Mouse (Mus musculus) heart, adult 11 months (tissue): Measurements from ENCODE around the gene Gm20388.
A peak's percentile ranks its signal among the peaks of the same experiment; 100 is the strongest.

ENCODE experiments used
- DNase-seq: peaks from one replicate; pipeline ENCODE4 v3.0.0; 2022

Gene Gm20388

GRCm38 (mm10) chr8:121551065-121551985, 1640.7 kb downstream of the Gm20388 start:
- DNase-seq: peak; percentile 93

DNA sequence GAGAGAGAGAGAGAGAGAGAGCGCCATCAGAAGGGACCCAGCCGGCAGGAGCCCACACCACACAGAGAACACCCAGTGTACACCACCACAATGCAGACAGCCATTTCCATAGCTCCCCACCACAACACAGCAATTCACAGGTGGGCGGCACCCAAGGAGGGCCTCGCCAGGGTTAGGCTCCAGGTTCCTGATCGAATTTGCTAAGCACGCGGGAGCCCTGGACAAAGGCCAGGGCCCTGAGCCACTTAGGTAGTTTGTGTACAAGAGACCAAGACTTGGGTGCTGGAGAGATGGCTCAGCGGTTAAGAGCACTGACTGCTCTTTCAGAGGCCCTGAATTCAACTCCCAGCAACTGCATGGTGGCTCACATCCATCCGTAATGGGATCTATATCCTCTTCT, 1641.9 kb downstream of the Gm20388 start:
- peak; percentile 66 for DNase-seq

- DNase-seq: peak; percentile 80
Observed at GRCm38 (mm10) chr8:121553831-121554475, 1643.3 kb downstream of the Gm20388 start.

DNA sequence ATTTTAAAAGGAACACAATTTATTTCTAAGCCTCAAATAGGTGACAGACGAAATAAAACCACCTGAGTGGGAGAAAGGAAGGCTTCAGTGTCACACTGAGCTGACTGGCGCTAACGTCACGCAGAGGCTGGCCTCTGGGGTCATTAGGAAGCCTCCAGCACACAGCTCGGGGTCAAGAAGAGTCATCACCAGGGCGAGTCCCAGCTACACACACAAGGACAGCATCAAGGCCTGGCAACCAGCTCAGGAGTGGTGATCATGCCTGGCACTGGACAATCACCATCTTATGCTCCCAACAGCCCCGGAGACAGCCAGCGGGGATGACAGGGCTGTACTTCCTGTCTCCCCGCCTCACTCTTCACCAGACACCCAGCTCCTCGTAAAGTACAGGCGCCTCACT, 1647.1 kb downstream of the Gm20388 start:
- peak; percentile 75 for DNase-seq

GRCm38 (mm10) chr8:121558538-121558937, 1647.9 kb downstream of the Gm20388 start:
- peak; percentile 88 for DNase-seq

GRCm38 (mm10) chr8:121559801-121560200, 1649.2 kb downstream of the Gm20388 start:
- DNase-seq: peak; percentile 91

- peak; percentile 92 for DNase-seq
Observed at GRCm38 (mm10) chr8:121560432-121561100, 1649.9 kb downstream of the Gm20388 start.

GRCm38 (mm10) chr8:121561636-121562345, 1651.2 kb downstream of the Gm20388 start:
- peak; percentile 97 for DNase-seq

GRCm38 (mm10) chr8:121562941-121563351, 1652.3 kb downstream of the Gm20388 start:
- peak; percentile 99 for DNase-seq

DNA sequence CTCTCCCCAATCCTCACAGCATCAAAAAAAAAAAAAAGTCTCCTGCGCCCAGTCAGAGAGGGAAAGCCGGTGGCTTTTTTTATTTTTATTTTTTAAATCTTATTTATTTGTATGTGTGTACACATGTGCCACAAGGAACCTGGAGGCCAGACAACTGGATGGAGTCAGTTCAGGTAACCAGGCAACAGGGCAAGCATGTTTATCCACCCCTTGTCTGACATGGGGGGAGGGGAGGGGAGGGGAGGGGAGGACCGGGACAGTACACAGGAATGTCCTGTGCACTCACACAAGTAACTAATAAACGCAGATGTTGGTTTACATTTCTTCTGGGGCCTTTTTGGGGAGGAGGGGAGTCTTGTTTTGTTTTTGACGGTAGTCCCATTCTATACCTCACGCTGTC, 1653.1 kb downstream of the Gm20388 start:
- DNase-seq: no peak

DNA sequence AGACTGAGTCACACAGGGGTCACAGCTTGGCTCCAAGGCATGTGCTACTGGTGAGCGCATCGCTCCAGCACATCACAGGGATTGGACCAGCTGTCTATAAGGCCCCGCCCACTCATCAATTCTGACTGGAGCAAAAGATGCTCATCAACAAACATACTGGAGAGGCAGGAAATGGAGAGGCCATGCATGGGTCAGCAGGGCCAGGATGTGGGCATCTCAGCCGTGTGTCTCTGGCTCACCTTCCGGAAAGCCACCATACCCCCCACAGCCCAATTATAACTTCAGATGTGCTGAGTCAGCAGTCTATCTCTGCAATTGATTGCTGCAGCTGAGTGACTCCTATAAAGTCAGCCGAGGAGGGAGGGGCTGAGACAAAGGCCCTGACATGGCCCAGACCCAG, 1657.7 kb downstream of the Gm20388 start:
- DNase-seq: no peak

DNA sequence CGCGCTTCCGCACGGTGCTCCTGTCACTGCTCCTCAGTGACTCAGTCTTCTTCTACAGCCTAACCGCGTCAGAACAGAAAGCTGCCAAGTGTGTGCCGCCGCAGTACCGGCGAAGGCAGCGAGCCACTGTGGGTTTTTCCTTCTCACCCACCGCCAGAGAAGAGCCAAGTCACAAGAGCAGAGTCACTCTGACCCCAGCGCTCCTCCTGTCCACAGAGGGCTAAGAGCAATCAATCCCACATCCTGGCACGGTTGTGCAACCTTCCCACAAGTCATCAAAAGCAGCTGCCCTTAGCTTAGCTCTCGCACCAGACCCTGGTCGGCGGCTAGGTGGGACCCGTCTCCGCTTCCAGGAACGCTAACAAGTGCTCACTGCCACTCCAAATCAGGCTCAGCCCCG, 1659.7 kb downstream of the Gm20388 start:
- no peak for DNase-seq

GRCm38 (mm10) chr8:121570801-121571200, 1660.2 kb downstream of the Gm20388 start:
- no peak for DNase-seq

GRCm38 (mm10) chr8:121572121-121572520, 1661.5 kb downstream of the Gm20388 start:
- DNase-seq: no peak

- DNase-seq: peak; percentile 98
Observed at GRCm38 (mm10) chr8:121573275-121573674, 1662.6 kb downstream of the Gm20388 start.

DNA sequence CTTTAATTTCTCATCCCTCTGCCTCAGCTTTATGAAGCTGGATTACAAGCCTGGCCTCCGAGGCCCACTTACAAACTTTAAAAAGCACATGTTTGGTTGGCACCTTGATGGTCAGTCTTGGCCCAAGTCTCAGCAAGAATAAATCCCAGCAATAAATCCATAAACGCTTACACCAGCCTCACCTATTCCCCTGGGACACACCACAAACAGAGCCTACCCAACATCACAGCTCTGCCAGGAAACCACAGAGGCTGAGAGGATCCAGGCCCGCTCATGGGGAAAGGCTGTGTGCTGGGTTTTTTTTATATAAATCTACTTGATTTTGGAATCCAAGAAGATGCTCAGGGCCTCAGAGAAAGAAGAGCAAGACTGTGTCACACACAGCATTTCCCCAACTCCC, 1665.0 kb downstream of the Gm20388 start:
- DNase-seq: no peak

GRCm38 (mm10) chr8:121577751-121578675, 1667.4 kb downstream of the Gm20388 start:
- no peak for DNase-seq

DNA sequence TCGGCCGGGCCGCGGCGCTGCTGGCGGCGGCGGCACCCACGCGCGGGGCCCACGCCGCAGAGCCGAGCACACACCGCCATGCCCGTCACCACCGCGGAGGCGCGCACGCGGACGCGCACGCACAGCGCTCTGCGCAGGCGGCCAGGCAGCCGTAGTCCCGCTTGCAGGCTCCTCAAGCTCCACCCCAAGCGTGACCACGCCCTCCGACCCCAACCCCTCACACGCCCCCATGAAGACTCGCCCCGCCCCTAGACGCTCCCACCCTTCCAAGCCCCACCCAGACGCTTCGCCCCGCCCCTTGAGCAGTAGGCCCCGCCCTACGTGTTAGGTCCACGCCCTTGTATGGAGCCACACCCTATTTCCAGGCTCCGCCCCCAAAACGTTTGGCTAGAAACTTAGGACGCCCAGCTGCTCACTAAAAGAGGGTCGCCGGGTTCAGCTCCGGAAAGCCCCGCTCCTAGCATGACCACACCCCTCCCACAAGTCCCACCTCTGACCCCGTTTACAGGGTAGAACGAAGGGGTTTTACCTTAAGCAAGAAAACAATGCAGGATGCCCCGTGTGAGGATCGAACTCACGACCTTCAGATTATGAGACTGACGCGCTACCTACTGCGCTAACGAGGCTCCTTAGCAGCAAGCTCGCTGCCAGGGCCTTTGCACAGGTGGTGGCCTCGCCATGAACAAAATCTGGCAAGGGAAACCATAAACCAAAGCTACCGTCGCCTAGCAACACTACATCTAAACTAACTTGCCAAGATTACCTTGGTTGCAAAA, 1668.2 kb downstream of the Gm20388 start, which contains the start of gene Fbxo31:
Gene Fbxo31, minus strand, starts transcription at position 131 of the 776 bp plus-strand sequence.
- DNase-seq: peak; percentile 99

DNA sequence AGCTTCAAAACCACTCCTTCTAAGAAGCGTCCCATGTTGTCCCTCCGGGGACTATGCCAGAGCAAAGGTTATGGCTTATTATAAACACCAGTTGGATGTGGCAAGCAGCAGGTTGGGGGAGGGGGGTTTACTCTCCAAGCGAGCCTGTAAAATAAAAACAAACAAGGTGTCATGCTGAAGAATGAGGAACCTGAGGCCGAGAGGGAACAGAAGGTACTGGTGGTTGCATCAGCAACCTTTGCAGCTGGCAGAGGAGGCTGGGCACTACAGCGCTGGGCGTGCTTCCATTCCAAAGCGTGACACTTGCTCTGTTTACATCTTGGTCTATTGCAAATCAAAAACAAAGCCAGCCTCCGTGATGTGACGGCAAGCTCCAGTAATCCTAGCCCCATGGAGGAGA, 1669.8 kb downstream of the Gm20388 start:
- no peak for DNase-seq

- DNase-seq: peak; percentile 94
Observed at GRCm38 (mm10) chr8:121583653-121584052, 1673.0 kb downstream of the Gm20388 start.

GRCm38 (mm10) chr8:121584730-121585129, 1674.1 kb downstream of the Gm20388 start:
- DNase-seq: peak; percentile 92
